Mouse (Mus musculus): ENCODE results near the gene Atp1a2. TPM values are rescaled to one million over a fixed set of nuclear protein-coding genes. Genes with fewer than 3 reads are reported as not detected.

The Atp1a2 gene
- total RNA-seq, 2 experiments from 2014 or later = 592 to 599 TPM

DNA sequence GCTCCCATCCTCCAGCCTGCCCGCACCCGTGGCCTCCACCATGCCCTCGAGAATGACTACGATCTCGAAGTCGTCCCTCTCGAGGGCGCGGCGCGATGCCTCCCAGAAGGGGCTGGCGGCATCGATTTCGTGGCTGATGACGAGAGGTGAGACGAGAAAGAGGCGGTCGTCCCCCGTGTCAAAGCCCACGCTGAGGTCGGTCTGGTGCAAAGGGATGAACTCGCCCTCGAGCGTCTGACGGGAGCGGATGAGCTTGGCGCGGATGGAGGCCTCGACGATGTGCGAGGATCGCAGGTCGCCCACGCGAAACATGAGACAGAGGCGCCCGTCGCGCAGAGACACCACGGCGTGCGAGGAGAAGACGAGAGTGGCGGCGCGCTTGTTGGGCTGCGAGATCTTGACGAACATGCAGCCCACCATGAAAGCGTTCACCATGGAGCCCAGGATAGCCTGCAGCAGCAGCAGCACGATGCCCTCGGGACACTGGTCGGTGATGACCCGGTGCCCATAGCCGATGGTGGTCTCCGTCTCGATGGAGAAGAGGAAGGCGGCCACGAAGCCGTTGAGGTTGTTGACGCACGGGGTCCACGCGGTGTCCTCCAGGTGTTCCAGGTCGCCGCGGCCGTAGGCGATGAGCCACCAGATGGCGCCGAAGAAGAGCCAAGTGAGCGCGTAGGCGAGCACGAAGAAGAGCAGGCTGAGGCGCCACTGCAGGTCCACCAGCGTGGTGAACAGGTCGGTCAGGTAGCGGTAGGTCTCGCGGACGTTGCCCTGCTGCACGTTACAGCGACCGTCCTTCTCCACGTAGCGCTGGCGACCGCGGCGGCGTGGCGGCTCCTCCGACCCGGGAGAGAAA lies 28.0 kb upstream of the Atp1a2 start:
- peak in 1 of 2 experiments; percentile 68 for DNase-seq (ENCODE audit: extremely low spot score in 1 of 2, low spot score in 1 of 2)

DNA sequence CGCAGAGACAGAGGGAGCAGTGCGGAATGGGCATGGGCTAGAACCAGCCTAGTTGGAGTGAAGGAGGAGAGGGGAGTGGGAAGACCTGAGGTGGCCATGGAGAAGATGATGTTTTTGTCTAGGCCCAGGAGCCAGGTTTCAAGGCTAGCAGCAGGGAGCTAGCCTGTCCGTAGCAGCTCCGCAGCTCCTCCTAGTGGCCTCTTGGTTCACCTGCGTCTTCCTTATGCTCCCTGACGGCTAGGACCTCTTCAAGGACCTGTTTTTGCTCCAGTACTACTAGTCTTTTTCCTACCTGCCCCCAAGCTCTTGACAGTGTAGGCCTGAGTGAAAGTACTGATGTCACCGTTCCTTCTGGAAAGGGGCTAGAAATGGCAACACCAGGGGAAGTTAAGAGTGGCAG lies 26.9 kb upstream of the Atp1a2 start:
- DNase-seq (ENCODE audit: extremely low spot score in 1 of 2, low spot score in 1 of 2) = peak in 1 of 2 experiments; percentile 78

DNA sequence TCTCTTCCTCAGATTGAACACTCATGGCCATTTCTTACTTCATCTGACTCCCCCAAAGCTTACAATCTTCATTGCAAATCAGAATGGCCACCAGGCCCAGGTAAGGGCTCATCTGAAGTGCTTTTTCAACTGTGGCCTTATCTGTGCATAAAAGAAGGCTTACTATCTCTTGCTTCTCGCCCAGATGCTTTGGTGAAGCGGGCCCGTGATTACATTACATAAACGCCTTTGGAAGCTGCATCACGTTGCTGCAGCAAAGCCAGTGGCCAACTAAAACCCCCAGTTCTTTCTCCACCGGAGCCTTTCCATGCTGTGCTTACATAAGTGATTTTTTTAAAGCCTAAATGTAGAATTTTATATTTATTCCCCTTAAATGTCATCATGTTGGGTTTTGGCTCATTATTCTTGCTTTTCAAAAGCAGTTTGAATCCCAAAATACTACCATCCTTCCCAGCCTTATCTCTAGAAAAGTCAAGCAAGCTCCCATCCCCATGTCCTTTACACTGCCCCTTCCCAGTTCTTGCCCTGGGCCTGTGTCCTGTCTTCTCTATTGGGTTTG lies 26.0 kb upstream of the Atp1a2 start:
- no peak for DNase-seq (ENCODE audit: extremely low spot score in 1 of 2, low spot score in 1 of 2)

DNA sequence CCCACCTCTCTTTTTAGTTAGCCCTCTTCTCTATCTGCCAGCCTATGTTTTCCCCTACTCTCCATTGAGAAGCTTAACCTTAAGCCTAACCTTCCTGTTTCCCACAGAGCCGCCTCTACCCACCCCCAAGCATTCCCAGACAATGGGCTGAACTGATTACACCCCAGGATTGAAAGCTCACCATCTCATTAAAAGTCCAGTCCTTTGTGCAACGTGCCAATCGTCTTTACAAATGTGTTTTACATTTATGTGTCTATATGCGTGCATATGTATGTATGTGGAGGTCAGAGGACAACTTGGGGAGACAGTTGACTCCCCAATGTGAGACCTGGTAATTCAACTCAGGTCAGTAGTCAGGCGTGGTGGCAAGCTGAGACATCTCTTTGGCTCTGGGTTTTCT lies 25.4 kb upstream of the Atp1a2 start:
- no peak for DNase-seq (ENCODE audit: extremely low spot score in 1 of 2, low spot score in 1 of 2)

DNA sequence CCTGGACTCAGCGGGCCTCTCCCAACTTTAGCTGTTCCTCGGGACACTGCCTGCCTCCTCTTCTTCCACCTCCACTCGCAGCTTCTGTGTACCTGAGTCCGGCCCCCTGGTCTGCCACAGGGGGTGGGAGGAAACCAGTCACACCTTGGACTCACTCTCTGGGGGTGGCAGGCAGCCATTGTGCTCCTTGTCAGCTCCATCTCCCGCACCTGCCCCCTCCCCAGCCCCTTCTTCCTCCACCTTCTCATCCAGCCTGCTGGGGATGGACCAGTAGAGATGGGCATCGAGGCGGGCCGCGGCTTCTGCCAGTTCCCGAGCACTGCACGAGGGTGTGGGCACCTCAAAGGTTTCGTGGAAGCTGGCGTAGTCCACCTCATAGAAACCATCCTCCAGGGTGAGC lies 24.9 kb upstream of the Atp1a2 start:
- DNase-seq (ENCODE audit: extremely low spot score in 1 of 2, low spot score in 1 of 2) = no peak

DNA sequence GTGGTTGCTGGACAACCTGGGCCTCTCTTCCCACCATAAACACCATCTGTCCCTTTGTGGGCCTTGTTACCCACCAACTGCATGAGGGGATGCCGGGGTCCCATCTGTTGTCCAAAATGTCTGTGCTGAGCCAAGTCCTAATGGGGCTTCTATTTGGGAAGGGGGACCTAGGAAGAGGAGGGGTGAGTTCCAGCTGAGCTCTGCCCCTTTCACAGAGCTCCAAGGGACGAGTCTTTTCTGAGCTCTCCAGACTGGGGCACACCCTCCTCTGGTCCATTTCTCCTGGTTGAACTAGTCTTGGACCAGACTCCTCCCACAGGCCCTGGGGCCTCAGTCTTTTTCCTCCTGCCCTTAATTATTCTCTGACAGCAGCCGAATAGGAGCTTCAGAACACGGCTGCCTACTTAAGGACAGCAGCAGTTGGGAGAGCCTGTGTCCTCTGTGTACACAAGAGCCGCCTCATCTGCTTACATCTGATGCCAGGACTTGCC lies 22.1 kb upstream of the Atp1a2 start:
- DNase-seq (ENCODE audit: extremely low spot score in 1 of 2, low spot score in 1 of 2) = no peak

DNA sequence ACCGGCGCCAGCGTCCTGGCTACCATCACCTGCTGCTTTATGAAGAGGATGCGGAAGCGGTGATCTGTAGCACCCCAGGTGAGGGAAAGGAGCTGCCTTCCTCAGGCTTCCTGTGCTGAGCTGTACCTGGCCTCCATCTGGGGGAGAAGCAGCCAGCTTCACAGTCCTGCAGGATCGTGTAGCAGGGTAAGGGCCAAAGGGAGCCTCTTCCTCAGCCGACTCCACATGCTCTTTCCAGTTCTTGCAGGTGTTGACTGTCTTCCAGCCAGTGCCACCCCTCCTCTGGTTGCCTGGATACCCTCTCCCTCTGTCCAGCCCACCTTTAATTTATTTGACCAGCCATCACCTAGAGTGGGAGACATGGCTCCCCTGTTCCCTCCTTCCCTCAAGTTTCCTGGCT lies 21.5 kb upstream of the Atp1a2 start:
- no peak for DNase-seq (ENCODE audit: extremely low spot score in 1 of 2, low spot score in 1 of 2)

DNA sequence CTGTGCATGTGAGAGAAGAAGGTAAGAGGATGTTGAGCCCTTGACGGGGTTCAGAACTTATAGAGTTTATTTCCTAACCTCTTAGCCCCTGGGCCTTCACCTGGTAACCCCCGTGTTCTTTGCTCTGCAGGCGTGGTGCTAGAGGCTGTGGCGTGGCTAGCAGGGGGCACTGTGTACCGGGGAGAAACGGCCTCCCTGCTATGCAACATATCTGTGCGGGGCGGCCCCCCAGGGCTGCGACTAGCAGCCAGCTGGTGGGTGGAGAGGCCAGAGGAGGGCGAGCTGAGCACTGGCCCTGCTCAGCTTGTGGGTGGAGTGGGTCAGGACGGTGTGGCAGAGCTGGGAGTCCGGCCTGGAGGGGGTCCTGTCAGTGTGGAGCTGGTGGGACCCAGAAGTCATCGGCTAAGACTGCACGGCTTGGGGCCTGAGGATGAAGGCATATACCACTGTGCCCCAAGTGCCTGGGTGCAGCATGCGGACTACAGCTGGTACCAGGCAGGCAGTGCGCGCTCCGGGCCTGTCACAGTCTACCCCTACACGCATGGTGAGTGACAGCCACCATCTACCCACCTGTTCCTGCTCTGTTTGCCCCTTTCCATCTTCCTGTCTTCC lies 20.7 kb upstream of the Atp1a2 start:
- no peak for DNase-seq (ENCODE audit: extremely low spot score in 1 of 2, low spot score in 1 of 2)

DNA sequence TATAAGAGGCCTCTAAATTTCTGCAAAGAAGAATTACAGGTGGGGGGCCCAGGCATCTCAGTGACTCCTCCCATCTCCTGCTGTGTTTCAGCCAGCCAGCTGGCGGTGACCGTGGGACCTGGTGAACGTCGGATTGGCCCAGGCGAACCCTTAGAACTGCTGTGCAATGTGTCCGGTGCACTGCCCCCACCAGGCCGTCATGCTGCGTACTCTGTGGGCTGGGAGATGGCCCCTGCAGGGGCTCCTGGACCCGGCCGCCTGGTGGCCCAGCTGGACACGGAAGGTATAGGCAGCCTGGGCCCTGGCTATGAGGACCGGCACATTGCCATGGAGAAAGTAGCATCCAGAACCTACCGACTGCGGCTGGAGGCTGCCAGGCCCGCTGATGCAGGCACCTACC lies 20.1 kb upstream of the Atp1a2 start:
- DNase-seq (ENCODE audit: extremely low spot score in 1 of 2, low spot score in 1 of 2) = no peak

DNA sequence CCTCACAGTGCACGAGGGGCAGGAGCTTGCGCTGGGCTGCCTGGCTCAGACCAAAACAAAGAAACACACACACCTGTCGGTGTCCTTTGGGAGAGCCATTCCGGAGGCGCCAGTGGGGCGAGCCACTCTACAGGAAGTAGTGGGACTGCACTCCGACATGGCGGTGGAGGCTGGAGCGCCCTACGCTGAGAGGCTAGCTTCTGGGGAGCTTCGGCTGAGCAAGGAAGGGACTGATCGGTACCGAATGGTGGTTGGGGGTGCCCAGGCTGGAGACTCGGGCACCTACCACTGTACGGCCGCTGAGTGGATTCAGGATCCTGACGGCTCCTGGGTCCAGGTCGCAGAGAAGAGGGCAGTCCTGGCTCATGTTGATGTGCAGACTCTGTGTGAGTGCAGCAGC lies 19.6 kb upstream of the Atp1a2 start:
- DNase-seq (ENCODE audit: extremely low spot score in 1 of 2, low spot score in 1 of 2) = no peak

DNA sequence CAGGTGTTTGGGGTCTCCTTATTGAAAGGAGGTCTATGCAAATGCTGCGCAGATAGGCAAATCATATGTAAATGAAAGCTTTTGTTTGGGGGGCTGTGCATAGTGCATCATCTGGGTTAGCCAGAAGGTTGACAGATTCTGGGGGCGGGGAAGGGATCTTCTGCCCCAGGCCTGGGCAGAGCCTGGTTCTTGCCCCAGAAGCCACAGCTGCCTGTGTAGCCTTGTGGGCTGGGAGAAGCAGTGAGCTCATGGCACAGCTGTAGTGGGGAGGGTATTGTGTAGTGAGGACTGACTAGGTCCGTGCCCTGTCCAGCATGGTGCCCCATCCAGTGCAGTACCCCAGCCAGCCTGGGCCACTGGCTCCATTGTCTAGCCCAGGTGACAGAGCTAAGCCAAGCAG lies 17.0 kb upstream of the Atp1a2 start:
- DNase-seq (ENCODE audit: extremely low spot score in 1 of 2, low spot score in 1 of 2) = no peak

DNA sequence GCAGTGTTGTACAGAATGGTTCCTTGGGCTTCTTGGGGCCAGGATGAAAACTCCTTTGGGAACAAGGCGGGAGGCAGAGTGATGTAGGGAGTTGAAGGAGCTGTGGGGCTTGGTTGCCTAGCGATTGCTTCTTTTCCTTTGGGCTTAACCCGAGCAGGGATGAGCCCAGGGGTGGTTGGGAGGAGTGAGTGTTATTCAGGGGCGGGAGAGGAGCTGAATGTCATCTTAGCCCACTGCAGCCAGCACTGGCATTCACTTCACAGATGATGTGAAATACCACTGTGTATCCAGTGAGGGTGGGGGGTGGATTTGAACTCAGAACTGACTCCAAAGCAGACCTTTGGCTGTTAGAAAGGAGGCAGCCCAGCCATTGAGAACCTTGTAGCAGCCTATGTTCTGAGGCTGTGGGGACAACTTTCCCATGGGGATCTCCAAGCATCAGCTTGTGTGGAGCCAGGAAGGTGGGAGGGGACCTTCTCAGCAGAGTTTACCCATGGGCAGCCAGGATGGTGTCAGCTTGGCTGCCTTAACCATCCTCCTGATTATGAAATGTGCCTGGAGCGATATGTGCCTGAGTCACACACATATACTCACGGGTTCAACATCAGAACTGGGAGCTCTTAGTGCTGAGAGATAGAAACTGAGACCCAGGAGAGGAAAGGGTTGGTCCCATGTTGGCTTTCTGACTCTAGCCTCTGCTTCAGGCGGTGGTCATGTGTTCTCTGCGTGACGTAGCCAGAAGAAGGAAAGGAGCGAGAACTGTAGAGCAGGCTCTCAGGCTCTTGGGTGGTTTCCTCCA lies 15.9 kb upstream of the Atp1a2 start:
- DNase-seq (ENCODE audit: extremely low spot score in 1 of 2, low spot score in 1 of 2) = no peak

DNA sequence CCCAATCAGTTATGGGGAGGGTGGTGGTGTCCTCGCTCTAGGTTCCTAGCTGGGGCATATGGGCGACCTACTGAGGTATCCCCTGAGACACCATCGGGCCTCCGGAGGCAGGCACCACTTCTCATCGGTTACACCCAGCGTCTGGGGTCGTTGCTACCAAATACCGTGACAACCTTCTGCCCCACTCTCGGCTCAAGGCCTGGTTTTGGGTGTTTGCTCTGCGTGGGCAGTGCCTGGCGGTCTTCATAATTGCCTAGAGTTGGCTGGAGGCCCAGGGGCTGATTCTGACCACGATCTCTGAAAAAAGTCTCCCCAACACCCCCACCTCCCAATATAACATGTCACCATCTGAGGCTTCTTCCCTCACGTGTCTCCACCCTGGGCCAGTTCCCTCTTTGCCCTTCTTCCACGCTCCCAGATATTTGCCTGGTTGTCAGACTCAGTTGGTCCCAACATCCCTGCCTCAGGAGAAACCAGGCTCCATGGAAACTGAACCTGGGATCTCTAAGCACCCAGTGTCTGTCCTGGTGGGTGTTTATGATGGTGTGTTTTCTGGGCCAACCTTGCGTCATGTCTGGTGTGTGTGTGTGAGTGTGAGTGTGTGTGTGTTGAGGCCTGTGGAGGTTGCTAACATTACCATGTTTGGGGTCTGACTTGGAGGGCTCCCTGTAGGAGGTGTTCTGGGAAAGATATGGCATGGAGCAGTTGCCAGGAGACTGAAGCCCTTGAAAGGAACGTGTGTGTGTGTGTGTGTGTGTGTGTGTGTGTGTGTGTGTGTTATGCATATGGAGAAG lies 15.1 kb upstream of the Atp1a2 start:
- DNase-seq (ENCODE audit: extremely low spot score in 1 of 2, low spot score in 1 of 2) = no peak

DNA sequence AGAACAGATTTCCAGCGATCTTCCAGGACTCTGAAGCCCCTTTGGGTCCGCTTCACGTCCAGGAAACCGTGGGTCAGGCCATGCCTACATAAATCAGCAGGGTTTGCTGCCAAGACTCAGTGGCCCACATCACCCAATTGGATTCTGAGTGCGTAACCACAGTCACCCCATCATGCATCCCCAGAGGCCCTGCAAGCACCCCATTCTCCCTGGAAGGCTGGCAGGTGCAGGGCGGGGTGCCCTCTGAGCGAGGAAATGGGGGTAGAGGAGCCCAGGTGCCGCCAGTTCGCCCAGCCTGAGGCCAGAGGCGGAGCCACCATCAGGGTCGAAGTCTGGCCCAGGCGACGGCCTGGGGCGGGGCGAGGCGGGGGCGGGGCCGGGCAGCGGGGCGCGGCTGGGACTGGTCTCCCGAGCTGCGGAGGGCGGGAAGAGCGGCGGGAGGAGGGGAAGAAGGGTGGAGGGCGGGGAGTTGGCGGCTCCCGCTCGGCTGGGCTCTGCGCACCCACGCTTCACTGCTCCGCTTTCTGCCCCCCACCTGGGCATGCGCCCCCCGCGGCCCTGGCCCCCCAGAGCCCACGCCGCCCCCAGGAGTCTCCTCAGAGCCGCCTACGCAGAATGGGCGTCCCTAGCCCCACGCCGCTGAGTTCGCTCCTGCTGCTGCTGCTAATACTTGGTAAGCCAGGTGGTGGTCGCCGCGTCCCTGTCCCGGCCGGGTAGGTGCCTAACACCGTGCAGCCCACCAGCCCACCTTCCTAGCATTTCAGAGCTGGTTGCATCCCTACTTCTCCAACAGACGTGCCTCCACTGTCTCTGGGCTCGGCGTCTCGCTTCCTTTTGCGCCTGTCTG lies 14.3 kb upstream of the Atp1a2 start:
- DNase-seq (ENCODE audit: extremely low spot score in 1 of 2, low spot score in 1 of 2) = peak in 1 of 2 experiments; percentile 61

DNA sequence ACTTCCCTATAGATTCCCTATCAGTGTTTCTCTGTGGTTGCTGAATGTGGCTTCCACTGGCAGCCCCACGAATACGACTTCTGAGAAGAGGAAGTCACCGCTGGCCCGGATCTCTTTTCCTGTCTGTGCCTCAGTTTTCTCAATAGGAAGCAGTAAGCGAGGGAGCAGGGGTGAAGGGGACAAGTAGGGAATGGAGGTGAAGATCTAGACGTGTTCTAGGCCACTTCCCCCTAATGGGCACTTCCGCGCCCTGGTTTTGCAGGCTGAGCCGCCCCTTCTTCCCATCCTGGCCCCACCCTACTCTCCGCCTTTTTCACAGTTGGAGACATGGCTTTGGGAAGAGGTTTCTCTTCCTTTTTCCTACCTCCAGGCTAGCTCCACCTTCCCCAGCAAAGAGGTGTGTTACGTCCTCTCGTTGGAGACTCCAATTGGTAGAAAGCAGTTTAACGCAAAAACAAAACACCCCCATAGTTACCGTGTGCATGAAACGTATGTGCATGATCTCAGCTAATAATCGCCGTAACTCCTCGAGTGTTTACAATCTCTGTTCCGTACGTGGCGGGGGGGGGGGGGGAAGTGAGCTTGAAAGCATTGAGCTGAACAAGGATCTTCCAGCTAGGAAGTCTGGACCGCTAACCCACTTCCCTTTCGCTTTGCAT lies 13.5 kb upstream of the Atp1a2 start:
- DNase-seq (ENCODE audit: extremely low spot score in 1 of 2, low spot score in 1 of 2) = no peak

DNA sequence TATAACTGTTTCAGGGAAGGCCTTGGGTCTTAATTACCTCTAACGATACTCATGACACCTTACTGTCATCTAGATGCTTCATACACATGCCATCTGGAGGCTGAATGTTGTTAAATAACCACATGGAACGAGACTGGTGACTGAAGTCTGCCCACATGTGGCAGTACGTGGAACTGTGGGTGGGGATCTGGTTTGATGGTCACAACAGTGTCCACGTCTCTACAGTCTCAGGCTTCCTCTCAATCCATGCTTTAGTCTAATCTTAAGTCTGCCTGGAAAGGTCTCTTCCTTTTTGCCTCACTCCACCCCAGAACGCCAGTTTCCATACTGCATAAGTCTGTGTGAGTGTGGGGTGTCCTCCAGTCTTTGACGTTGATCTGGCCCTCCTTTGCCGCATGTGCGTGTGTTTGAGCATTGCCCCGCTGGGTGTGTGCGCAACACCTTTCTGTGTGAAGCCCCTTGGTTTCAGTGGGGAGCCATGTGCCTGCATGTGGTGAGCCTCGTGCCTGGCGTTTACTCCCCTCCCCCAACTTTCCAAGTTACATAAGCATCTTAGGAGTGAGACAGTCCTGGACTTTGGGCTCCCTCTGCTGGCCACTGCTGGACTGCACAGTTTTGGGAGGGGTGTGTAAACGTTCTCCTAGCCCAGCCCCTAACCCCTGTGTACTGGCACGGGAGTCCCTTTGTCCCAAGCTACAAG lies 12.0 kb upstream of the Atp1a2 start:
- DNase-seq (ENCODE audit: extremely low spot score in 1 of 2, low spot score in 1 of 2) = peak; percentile 85 to 97

DNA sequence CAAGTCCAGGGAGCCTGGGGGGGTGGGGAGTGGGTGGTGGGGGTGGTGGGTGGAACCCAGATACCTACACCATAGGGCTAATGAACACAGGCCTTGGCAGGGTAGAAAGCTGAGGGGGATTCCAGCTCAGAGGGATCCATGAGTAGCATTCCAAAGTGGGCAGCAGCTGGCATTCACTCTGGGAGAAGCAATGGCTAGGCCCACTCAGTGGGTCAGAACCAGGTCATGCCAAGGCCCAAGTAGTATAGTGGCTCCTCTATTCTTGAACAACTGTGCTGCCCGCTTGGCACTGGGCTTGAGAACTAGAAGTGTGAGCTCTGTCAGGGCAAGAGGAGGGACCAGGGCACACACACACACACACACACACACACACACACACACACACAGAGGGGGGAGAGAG lies 10.5 kb upstream of the Atp1a2 start:
- DNase-seq (ENCODE audit: extremely low spot score in 1 of 2, low spot score in 1 of 2) = no peak

DNA sequence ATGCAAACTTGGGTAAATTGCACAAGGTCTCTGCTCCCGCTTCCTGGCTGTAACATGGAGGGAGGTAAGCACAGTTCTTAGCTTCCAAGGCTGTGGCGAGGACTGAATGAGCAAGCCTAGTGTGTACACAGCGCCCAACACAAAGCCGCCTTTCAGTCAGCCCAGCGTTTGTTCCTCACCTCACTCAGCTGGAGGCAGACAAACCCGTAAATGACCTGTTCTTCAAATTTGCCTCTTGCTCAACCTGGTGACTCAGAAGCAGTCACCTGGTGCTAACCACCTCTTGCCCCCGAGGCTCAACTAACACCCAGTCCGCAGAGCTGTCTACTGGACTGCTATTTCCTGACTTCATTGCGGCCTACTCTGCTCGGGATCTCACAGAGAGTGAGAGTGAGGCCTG lies 10.1 kb upstream of the Atp1a2 start:
- DNase-seq (ENCODE audit: extremely low spot score in 1 of 2, low spot score in 1 of 2) = no peak

Measured in layer of hippocampus, postnatal 25 days (tissue).